Mouse (Mus musculus): ENCODE measurements at regions not wholly inside any gene's neighbourhood (a gene's known extent, or its start where the extent isn't known, plus 50 kb on each side); places are given as distances from the start of the nearest gene placed in this dataset.

DNA sequence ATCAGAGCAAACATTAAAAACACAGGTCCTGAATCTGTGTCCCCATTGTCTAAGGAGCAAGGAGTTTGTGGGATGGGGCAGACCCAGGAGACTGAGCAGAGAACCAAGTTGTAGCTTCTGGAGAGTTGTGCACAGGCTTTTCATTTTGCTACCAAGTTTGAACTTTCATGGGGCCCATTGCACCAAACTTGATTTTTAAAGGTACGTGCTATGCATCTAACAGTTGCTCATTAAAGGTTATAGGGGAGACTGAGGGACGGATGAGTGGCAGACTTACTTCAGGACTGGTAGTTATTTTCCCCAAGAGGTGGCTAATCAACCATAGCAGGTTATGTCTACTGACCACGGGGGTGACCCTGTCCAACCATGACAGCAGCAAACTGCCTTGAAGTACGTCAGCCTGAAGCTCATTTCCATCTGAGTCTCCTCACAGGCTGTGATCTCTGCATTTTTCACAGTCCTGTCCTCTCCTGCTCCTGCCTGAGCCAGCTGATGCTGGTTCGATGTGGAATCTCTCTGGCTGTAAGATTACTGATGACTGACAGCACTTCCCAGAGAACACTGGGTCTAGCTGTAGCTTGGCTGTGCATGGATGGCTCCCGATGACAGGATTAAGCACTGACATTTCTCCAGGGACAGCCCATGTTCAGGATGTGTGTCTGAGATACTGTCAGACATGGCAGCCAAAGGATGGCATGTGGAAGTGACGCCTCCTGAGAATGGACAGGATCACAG lies 590.9 kb upstream of the Plxna2 start:
- DNase-seq, result no peak

DNA sequence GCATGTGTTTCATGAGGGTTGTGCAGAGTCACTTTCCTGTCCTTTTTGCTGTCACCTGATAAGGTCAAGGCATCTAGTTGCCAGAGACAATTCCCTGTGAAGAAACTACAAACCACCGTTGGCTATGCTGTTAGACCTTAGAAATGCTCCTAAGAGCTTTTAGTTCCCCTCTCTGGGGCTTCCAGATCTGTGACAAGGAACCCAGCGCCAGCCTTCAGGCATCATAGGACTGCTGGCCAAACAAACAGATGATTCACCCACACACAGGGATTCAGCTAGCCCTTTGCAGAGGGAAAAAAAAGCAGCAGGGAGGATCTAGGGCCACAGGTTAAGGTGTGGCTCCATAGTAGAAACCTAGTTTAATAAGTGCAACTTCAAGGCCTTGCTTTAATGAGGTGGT lies 591.8 kb upstream of the Plxna2 start:
- no peak for DNase-seq

DNA sequence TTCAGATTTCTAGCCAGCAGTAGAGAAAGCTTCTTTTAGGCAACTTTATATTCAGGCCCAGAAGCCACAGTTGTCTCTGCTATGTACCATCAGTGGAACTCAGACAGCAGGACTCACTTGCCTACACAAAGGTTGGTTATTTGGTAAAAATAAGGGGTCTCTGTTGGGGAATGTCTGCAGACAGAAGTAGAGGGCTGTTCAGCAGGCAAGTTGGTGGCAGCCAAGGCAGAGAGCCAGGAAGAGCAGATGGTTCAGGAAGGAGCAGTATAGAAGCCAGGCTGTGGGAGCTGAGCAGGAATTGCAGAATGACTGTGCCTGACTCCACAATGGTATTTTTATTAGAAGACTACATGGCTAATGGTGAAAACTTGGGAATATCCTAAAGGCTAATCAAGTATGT lies 598.7 kb upstream of the Plxna2 start:
- peak; percentile 84 for DNase-seq

DNA sequence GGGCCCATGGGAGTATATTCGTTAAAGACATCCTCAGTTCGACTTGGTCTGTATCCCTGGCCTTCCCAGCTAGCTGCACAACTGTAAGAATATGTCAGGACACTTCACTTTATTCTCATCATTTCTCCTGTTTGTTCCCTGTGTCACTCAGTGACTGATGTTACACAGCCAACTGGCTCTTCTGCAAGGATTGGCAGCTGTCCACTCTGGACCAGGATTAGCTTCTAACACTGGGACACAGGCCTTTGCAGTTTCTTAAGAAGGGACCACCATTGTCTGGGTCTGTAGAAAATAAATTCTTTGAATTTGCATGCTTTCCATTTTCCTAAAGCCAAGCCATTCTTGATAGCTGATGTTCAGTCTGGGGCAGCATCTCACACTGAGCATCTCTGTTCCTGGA lies 622.1 kb upstream of the Camk1g start:
- DNase-seq, result no peak

DNA sequence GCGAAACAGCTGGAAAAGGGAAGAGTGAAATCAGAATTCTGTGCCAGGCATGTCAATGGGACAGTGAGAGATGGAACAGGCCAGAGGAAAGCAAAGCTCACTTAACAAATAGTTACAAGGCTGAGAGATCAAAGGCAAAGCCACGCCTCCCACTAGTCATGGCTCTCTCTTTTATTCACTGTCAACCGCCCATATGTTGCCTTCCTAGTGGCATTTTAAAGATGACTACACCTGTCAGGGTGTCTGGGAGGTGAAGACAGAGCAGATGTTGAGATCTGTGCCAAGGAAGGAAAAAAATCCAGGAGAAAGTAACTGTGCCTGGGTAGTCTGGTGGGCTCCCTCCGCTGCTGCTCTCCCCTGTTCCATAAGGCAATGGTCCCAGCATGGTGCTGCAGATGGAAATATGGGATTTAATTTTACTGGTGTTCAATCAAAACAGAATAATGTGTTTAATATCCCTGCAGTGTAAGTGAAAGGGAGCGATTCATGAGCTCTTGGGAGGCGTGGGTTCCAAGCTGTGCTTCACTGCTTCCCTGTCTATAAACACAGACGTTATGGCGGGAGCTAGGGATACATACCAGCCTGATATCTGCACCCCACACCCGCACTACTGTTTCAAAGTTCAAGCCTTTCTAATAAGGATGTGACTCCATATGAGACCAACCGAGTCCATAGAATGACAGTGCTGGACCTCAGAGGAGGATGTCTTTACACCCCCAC lies 620.0 kb upstream of the Camk1g start:
- DNase-seq, result peak; percentile 36

DNA sequence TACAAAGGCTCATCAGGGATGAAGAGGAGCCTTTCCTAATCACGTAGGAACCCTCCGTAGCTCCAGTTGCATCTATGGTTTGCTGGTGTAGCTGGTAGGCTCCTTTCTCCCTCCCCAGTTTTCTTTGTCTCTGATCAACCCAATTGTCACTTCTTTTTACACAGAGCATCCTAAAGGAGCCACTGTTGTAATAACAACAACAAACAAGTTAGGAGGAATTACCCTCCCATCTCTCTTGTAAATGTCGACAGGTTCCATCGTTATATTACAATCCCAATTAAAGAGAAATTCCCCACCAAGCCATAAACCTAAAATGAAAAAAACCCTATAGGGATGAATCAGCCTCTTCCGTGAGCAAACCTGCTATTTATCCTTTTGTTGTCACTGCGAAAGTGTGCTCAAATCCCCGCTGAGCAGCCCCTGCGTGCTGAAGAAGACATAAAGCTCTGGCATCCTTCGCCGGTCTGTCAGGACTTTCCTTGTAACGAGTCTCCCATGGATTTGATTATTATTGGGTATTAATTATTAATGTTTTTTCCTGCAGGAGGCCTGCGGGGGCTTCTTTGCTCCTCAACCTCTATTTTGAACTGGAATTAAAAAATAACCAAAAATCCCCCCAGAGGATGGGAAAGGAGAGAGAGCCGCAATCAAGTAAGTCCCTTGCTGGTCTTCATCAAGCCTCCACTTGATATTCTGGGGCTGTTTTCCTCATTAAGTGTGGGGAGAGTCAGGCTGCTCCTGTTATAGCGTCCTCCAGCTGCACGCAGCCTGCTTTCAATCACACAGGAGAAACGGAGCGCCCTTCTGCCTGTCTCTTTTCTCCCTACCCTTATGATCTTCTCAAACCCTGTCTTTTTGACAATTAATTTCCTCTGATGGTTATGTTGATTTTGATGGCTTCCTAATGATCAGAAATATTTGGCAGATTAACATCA lies 619.1 kb upstream of the Camk1g start:
- DNase-seq, result no peak

DNA sequence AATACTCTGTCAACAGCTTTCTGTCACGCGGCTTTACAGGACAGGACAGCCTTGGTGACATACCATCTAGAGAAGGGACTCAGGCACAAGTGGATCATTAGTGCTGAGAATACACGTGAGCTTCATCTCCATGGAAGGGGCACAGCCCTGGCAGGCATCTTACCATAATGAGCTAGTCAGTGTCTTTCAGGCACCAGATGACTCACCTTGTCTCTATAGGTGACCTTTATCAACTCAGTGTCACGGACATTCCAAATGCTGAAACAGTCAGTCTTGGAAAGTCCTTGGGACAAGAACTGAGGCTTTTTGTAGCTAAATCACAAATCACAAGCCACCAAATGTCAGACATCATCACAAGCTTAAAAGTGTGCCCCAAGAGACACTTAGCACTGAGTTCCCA lies 610.5 kb upstream of the Camk1g start:
- DNase-seq, result no peak

DNA sequence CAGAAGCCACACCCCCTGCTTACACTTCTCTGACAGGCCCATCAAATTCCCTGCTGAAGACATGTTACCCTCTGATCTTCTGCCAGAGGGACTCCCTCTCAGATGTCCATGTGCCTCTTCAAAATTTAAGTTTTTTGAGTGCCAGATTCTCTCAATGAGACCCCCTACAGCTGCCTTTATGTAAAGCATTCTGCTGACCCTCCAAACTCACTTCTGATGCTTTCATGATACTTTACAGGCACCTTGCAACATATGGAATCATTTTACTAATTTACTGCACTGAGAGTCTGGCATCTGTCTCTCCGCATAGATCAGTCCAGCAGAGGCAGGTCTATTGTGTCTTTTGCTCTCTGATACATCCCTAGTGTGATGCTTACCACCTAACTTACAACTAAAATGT lies 601.4 kb upstream of the Camk1g start:
- DNase-seq, result no peak

DNA sequence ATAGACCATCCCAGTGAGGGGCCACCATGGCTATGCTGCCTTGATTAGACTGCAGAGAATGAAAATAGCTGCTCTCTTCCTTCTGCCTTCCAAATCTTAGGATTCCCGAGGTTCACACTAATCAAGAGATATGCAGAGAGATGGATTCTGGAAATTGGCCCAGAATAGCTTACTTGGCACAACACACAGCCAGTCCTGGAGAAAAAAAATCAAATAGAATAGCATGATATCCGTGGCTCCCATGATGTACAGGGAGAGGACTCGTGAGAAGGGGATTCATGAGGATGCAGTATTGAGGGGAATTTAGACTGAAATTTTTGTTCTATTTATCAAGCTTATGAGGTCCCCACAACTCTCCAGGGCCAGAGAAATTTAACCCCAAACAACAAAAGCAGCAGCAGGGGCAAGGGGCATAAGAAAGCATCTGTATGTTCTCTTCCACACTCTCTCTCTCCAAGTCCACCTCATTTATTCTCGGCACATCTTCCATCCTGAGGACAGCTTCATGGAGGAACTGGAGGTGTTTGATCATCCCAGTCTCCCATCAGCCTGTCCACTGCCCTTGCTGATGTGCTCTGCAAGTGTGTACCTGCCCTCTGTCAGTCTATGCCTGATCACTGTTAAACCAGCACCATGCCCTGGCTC lies 599.3 kb upstream of the Camk1g start:
- no peak for DNase-seq

DNA sequence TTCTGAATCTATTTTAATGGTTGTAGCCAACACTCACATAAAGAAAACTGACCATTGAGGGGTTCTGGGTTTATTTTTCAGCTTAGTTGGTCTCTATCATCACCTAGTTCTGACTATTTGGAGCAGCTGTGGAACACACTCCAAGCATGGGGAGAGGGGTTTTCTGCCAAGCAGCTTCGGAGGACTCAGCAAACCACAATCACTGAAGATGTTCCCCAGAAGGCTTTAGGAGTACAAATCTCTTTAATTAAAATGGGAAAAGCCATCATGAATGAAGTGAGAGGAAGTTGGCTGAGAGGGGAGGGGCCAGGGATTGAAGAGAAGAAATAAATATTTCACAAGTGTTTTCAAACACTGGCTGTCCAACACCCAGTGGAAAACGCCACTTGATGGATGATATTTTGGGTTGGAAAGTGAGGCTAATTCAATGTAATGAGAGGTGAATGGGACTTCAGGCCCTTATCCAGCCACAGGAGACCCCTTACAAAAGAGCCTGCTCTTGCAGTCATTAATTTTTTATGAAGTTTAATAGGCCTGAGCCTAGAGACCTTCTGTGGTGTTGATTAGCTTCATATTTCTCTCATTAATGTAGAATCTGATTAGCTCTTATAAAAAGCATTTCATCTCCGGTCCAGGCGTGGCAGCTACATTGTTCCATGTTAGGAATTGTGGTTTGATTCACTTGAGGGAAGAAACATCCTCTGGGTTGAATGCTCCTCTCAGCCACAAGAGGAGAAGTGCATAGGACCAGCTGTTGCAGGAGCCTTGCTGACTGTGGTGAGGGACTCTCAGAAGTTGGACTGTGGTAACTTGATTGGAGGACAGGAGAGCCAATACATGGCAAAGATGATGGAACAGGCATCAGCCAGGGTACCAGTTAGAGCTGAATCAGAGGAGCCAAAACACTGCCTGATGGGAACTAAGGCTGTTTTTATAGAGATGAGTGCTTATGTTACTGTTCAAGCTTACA lies 598.1 kb upstream of the Camk1g start:
- DNase-seq, result no peak

DNA sequence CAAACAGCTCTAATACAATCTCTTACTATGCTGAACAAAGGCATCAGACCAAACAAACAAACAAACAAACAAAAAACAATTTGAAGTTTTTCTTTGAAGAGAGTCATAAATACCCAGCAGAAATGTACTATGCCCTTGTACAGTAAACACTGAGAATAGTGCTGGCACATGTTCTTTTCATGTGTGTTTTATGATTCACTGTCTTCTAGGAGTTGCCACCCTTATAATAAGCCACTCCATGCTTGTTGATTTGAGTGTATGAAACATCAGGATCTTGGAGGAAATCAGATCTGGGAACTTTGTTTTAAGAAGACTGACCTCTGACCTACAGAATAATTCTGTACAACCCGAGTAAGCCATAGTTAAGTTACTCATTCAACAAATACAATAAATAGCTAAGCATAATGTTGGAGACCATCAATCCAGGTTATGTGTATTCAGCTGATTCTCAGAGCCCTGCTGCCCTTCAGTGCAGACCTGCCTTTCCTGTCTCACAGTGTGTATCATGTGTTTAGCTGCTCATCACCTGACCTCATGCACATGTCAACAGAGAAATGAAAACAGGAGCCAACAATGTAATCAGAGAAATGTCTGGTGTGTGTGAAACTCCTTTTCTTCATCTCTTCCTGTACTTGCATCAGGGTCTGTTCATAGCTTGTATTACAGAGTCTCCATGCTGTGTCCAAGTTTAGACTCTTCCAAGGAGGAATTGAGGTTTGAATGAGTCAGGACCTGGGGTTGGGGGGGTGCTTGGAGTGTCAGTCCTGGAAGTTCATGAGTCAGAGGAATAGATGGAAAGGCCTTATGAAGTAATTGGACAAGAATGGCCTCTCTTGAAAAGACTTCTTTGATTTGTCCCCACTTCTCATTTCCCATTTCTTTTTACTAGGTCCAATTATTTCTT lies 596.8 kb upstream of the Camk1g start:
- DNase-seq, result no peak

DNA sequence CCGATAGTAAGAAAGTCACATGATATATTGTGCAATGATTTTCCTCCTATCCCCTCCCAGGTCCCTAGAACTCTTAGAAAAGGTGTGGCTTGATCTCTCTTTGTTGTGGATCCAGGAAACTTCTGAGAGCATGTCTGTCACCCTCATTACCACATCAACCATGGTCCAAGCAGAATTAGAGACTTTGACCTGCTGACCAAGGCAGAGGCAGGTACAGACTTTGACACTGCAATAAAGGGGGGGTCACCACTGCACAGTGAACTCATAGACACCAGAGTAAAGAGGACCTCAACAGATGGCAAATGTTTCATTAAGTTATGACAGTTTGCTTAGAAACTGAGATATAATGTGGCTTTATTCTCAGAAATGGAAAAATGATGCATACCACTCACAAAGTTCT lies 595.2 kb upstream of the Camk1g start:
- no peak for DNase-seq

DNA sequence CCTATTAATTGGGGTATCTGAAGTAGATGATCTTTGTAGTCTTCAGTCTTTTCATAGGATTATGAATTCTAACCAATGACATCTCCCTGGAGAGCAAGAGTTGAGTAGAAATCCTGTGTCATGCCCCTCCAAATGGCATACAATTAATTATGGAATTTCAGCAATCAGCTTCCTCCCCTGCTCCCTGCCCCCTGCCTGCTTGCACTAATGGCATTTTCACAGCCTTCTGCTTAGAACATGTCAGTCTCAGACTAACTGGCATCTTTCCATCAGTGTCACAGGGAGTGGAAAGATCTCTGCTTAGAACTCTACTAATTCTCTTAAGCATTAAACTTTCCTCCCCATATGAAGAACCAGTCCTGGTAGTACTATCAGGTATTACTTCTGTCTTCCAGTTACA lies 581.8 kb upstream of the Camk1g start:
- no peak for DNase-seq

DNA sequence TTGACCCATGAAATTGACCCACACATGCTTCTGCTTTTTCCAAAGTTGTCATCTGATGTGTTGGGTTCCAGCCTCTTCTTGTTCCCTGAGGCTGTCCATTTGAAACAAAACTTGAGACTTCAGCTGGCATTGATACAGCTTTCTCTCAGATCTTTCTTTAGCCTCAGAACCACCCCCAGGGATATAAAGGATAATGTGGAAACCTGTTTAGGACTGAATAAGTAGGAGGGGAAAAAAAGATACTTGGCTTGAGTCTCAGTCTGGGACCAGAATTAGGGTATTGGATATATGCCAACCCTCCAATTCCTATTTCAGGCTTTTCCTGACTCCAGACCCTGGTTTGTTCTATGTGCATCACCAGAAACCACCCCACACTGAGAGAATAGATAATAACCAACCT lies 579.7 kb upstream of the Camk1g start:
- DNase-seq, result no peak

DNA sequence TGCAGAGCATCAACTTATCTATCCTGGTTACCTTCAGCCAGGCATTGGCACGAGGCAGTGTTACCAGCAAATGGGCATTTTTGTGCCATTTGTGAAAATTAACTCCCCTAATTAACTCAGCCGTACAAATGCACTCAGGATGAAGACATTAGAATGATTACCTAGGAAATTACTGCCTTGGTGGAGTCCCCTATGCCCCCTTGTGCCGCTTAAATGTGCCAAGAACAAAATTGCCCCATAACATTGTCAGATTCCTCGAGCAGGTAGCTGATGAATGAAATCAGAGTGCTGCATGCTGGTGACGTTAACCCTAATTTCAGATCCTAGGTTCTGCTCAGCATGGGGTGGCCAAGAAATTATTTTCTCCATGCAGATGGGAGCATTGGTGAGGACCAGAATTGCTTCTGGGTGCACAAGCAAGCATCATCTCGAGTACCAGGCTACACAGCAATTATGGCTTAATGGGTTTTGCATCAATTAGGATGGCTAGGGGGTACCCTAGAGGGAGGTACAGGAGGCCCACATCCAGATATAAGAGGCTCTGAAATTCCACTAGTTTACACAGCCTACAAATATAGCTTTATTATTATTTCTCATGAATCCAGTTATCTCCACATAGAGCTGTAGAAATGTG lies 577.0 kb upstream of the Camk1g start:
- no peak for DNase-seq

DNA sequence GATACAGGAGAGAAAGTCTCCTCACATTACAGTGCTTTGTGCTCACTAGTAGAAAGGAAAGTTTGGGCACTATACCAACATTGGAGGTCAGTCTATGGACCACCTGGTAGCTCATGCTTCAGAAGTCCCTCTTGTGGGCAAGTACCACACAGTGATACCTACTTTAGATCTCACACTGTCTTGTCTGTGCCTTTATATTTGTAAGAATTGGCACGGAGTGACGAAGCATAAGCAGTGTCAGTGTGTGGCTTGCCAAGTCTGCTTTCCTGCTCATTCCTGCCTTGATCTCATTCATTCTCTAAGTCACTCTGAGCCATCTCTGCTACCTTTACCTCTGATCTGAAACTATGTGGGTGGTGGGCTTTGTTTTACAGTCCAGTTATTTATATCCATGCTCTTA lies 565.9 kb upstream of the Camk1g start:
- DNase-seq, result no peak

DNA sequence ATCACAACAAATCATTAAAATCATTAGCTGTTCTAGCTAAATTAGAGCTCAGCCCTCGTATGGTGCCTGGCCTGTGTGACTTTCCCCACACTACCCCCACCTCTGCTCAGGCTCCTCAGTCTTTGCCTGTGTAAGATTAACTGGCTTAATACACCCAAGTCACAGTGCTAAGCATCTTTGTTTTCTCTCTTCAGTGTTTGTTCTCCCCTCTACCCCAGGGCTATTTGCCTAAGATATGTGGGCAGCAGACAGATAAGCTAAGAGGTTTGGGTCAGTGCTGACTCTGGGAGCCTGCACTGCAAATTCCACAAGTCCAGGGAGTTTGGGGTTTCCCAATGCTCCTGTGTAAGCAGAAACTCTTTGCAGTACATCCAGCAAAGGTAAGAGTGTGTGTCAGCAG lies 564.2 kb upstream of the Camk1g start:
- no peak for DNase-seq

DNA sequence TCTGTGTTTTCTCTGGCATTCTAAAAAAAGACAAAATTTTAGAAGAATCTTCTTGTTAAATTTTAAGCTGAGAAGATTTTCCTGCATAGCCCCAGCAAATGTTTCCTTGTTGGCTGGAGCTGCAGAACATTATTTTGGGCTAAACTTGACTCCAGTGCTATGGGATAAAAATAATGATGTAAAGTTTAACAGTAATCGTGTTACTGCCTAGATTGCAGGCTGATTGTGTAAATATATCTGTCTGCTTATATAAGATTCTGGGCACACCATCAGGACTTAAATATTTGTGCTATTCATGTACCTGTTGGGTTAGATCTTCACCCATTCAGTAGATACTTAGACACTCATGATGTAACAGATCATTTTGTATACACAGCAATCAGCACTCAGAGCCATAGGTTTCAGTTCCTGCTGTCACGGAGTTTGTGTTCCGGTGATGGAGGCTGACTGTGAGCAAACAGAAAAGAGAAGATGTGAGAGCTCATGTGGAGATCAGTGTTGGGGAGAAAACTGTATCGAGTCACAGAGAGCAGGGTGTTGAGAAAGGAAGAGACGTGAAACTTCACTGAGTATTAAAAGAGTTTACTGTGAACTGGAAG lies 561.1 kb upstream of the Camk1g start:
- DNase-seq, result peak; percentile 11

DNA sequence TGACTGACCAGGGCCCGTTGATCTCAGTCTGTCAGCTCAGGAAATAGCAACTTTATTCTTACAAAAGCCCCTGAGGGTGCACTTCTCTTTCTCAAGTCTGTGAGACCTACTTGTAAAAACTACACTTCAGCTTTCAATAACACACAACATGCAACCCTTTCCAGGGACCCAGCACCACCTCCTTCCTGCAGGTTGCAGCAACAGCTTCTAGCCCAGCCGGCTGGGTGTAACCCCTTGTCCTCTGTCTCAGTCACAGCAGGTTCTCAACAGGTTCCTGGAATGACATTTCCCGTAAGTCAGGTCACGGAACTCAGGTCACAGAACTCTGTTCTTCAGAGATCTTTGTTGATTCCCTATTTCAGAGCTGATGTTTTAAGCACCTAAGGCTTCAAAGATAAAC lies 558.5 kb upstream of the Camk1g start:
- no peak for DNase-seq

DNA sequence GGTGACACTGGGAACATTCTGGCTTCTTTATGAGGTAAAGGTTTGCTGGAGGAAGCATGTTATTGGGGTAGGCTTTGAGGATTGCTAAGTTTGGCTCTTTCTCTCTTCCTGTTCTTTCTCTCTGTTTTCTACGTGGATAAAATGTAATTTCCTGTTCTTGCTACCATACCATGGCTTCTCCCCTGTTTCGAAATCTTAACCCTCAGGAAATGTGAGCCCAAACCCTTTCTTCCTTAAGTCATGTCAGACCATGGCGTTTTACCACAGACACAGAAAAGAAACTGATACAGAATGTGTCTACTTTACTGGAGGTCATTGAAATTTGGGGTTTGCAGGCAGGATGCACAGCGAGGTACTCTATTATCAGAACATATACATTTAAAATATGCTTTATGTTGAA lies 552.7 kb upstream of the Camk1g start:
- DNase-seq, result no peak

Measured in layer of hippocampus, adult 9-11 months (tissue).